Mouse (Mus musculus) heart, adult 8-10 months (tissue): ENCODE results near the gene A730049H05Rik. TPM values are rescaled to one million over a fixed set of nuclear protein-coding genes. Genes with fewer than 3 reads are reported as not detected.
A peak's percentile ranks its signal among the peaks of the same experiment; 100 is the strongest.

Experiments
- DNase-seq: peaks from one replicate; pipeline ENCODE4 v3.0.0; 2022; ENCODE audit warnings: low spot score
- total RNA-seq, 4 experiments: library from RNA; stranded (reverse); gene quantifications; 2 replicates each; pipeline ENCODE4 v1.2.4; 2022

A730049H05Rik gene
- total RNA-seq, 4 experiments from 2014 or later = 0.11 to 0.22 (median 0.16) TPM

DNA sequence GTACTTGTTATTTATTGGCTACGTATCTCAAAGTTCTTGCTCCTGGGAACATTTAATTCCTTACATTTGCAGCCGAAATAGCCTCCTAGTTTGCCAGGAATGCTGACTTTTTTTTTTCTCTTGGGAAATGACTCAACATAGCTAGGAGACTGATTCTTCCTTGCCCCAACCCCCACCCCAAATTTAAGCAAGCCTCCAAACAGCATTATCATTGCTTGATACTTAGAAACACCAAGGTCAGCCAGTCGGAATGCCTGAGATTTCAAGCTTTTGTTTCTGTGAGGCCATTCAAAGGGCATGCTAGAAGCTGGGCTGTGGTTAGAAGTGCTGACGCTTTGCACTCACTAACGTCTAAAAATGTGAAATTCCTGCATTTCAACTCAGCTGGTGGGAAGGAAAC is 11.1 kb downstream of the A730049H05Rik start:
- DNase-seq = peak; percentile 59

DNA sequence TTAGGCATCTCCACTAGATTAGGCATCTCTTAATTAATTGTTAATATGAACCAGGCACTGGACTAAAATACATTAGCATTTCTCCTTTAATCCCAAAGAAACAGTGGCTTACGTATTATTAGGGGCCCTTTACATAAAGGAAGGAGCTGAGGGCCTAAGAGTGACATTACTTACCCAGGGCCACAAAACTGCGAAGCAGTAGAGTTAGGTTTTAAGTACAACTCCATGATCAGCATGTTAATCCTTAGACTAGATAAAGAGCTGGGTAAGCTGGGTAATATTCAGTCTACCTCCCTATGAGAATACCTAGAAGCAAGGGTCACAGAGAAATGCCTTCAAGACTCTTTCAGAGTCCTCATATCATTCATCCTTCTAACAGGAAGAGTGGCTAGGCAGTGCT is 12.9 kb downstream of the A730049H05Rik start:
- DNase-seq = no peak

- DNase-seq = no peak
Measured at GRCm38 (mm10) chr6:92831106-92831505, 14.8 kb downstream of the A730049H05Rik start.

GRCm38 (mm10) chr6:92842000-92842399 is 25.7 kb downstream of the A730049H05Rik start:
- no peak for DNase-seq

- no peak for DNase-seq
Measured at GRCm38 (mm10) chr6:92843474-92843873, 27.2 kb downstream of the A730049H05Rik start.

GRCm38 (mm10) chr6:92845898-92846297 is 29.6 kb downstream of the A730049H05Rik start:
- no peak for DNase-seq

GRCm38 (mm10) chr6:92846614-92847013 is 30.3 kb downstream of the A730049H05Rik start:
- no peak for DNase-seq

DNA sequence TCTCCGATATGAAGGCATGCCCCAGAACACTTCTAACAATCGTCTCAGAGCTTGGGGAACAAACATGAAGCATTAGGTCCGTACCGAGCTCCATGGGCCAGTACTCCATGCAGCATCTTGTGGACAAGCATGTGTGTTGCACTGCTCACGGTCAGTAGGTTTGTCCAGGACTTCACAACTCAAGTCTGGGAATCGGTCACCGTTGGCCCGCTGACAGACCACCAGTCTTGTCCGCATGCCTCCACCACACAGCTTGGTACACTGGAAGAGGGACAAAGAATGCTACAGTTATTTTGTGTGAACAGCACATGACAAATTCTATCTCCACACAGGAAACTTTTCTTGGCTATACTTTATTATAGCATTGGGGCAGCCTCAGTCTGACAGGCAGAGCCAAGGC is 32.9 kb downstream of the A730049H05Rik start:
- no peak for DNase-seq

DNA sequence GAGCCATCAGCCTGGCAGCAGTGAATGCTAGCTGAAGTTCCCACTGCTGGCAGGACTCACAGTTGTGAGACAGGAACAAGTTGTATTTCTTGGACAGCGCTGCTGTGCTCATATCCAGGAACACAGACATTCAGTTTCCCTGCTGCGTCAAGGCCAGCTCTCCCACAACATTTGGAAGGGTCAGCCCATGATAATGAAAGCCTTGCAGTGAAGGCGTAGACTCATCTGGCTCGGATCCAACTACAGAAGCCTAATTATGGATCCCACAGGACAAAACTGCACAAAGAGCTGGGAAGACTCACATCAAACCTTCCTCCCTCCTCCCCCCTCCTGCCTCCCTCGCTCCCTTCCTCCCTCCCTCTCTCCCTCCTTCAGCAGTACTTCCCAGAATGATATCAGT is 34.0 kb downstream of the A730049H05Rik start:
- peak; percentile 95 for DNase-seq

DNA sequence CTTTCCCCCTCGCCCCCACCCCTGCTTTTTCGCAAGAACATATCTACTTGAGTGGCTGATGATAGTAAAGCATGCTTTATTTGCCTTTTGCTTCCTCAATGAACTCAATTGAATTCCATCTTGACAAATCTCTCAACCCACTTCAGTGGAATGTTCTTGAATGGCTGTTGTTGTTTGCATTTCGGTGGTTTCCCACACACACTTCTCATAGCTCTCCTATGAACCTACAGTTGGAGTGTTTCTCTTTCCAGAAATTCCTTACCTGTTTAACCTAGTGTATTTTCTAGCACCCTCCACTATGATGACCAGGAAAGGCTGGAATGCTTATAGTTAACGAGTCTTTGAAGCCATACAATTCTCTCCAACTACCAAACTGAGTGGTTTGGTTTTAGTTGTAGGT is 38.6 kb downstream of the A730049H05Rik start:
- DNase-seq = no peak

- DNase-seq = no peak
Measured at GRCm38 (mm10) chr6:92857761-92858160, 41.5 kb downstream of the A730049H05Rik start.

GRCm38 (mm10) chr6:92858721-92859510 is 42.6 kb downstream of the A730049H05Rik start:
- DNase-seq = no peak

DNA sequence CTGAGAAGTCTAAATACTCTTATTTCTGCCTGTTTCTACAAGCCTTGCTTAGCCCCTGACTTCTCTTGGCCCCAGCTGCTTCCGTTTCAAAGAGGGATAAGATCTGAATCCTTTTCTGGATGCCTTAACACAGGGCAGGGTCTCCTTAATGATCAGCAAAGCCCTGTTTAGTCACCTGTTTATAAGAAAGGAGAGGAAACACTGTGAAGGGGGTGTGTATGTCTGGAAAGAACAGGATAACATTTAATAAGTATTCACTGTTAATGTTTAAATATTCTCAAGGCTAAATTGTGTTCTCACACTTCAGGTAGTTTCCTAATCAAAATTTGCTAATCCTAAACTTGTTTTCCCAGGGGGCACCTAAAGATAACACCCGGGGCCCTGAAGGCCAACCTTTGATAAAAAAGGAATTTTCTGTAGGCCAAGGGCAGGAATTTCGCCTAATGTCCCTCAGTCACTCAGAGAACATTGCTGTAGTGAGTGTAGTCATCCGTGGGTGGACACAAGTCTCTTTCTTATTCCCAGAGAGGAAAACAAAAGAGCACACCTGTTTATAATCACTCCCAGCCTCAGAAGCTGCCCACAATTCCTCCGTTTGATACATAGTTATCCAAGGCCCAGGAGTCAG is 44.1 kb downstream of the A730049H05Rik start:
- no peak for DNase-seq

DNA sequence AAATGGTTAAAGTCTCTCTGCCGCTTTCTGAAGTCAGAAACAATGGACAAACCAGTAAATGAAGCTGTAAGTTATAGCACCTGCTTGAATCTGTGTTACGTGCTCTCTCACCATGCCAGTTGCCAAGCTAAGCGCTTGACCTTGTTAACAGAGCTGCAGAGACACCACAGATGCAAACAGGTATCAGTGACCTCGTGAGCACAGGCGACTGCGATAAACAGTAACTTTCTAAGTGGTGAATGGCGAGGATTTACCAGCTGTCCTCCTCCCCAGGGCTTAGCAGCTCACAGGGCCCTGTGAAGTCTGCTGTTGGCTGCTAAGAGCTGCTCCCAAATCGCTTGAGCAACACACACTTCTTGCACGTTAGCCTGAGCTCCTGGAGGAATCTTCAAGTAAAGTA is 46.3 kb downstream of the A730049H05Rik start:
- DNase-seq = no peak

GRCm38 (mm10) chr6:92869089-92869581 is 52.9 kb downstream of the A730049H05Rik start, which contains the start of gene Gm15737:
Gene Gm15737, plus strand, starts transcription at chr6:92869357.
- peak; percentile 87 for DNase-seq

DNA sequence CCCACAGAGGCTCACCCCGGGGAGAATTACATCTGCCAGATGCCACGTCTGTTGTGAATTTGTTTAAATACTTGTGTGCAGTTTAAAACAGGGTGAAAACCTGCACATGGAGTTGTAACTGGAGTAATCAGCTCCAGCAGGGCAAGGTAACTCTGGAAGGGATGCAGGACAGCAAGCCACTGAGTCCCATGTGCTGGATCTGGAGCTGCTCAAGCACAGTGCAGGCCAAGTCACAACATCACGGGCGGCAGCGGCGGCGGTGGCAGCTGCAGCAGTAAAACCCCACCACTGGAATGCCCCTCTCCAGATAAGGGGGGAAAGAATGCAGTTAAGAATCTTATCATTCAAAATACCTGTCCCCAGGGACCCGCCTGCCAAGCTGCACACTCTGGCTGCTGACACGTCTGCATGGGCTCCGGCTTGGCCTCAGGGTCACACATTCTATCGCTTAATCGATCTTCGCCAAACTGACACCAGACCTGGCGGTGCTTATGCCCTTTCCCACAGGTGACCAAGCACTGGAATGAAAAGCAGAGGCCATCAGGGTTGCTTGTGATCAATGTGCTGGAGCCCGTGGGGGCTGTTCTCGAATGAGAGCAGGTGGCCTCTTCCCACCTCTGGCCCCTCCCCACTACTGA is 53.4 kb downstream of the A730049H05Rik start:
- DNase-seq = no peak

DNA sequence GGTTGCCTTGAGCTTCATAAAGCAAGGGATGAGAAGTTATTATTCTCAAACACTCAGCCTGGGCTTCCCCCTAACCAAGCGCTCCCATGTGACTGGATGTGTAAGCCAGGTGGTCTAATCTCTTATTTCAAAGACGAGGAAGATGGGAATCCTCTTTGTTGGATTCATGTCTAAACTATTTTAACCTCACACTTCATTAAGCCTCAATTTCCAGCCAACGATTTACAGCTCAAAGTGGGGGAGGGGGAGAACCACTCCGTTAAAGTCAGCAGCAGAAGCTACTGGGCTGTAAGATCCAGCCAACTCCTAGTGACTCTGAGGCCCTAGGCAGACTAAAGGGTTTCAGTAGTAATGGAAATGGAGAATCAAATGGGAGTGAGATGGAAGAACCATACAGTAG is 55.5 kb downstream of the A730049H05Rik start:
- DNase-seq = no peak

GRCm38 (mm10) chr6:92872766-92873165 is 56.5 kb downstream of the A730049H05Rik start:
- DNase-seq = no peak

GRCm38 (mm10) chr6:92874854-92875253 is 58.6 kb downstream of the A730049H05Rik start:
- peak; percentile 88 for DNase-seq

DNA sequence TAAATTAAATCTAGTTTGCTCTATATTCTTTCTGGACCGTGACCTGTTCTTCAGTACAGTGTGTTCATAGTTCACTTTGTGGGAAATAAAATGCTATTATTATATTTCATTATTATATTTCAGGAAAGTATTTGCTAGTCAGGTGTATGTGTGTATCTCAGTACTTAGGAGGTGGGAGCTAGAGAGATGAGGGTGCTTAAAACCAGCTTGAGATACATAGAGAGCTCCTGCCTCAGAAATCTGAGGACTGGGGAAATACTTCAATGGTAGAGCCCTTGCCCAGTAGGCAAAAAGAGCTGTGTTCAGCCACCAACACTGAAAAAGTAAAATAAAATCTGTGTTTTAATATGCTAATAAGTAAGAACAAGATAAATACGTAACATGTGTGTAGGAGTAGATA is 59.1 kb downstream of the A730049H05Rik start:
- DNase-seq = no peak

DNA sequence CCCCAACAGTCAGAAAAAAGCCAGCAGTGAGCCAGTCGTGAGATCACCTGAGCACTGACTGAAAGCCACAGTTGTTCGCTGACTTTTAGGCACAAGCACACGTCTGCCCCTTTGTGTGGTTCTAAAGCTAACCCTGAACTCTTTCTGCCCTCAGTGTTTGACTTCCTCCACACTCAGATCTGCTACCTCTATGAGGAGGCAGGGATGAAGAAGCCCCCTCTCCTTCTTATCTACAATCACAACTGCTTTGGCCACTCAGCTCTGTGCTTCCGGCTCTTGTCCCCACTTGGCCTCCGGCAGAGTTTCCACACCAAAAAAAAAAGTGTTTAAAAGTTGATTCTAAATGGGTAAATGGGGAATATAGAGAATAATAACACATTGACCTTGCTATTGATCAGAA is 59.8 kb downstream of the A730049H05Rik start:
- no peak for DNase-seq

DNA sequence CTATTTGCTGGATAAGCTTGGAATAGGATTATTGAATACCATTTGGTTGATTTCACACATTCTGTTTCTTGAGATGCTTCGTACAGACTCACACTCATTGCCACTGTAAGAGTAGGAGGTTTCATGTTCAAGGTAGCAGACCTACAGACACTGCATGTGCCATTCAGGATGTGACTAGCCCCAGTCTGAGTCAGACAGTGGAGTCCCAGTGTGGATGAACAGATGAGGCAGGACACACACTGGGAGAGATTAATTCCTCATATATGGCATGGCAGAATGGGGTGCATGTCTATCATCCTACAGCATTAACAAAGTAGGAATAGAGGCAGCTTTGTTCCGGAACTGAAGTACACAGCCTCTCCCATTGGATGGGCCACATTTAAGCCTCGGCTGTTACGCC is 61.0 kb downstream of the A730049H05Rik start:
- DNase-seq = no peak
